Mouse (Mus musculus) limb, embryonic 14.5 days (tissue): Measurements from ENCODE around the gene Zfp36l3. TPM values are rescaled to one million over a fixed set of nuclear protein-coding genes. Genes with fewer than 3 reads are reported as not detected.
"Not testable (repeated sequence)": the region's sequence is repeated elsewhere in the genome, so short reads cannot be mapped to it uniquely, and the experiment has no call there.

Source experiments
- ATAC-seq: fragments of 200-750 bp; cut with Nextera tagmentation; 2 replicates; pipeline ENCODE4 v1.8.0; 2017; ENCODE audit warnings: low read depth, moderate number of reproducible peaks, moderate TSS enrichment; ENCODE audit not compliant: low FRiP score
- DNase-seq: peaks from one replicate; pipeline ENCODE4 v3.0.0-alpha.2; 2015; ENCODE audit warnings: low spot score
- H3K27ac ChIP-seq: fragments of 300-500 bp; sonication (generic); replicated peaks from 2 replicates; pipeline ENCODE4 v1.5.1; 2014; ENCODE audit warnings: low read depth, mild to moderate bottlenecking, low read length, moderate library complexity, mixed read lengths
- H3K27me3 ChIP-seq: fragments of 300-500 bp; sonication (generic); 2 replicates; pipeline ENCODE4 v1.6.1; 2014; ENCODE audit warnings: low read length, mixed read lengths; ENCODE audit not compliant: control insufficient read depth, insufficient read depth
- H3K36me3 ChIP-seq: fragments of 300-500 bp; sonication (generic); 2 replicates; pipeline ENCODE4 v1.6.1; 2014; ENCODE audit warnings: mild to moderate bottlenecking, low read length, moderate library complexity, mixed read lengths; ENCODE audit not compliant: control insufficient read depth, insufficient read depth
- H3K4me1 ChIP-seq: fragments of 300-500 bp; sonication (generic); 2 replicates; pipeline ENCODE4 v1.6.1; 2014; ENCODE audit warnings: antibody characterized with exemption, low read length, mixed read lengths; ENCODE audit not compliant: control insufficient read depth, insufficient read depth
- H3K4me2 ChIP-seq: fragments of 300-500 bp; sonication (generic); replicated peaks from 2 replicates; pipeline ENCODE4 v1.6.1; 2014; ENCODE audit warnings: low read depth, mild to moderate bottlenecking, low read length, moderate library complexity; ENCODE audit not compliant: severe bottlenecking
- H3K4me3 ChIP-seq: fragments of 300-500 bp; sonication (generic); replicated peaks from 2 replicates; pipeline ENCODE4 v1.5.1; 2014; ENCODE audit warnings: low read length
- H3K9ac ChIP-seq: fragments of 300-500 bp; sonication (generic); 2 replicates; pipeline ENCODE4 v1.6.1; 2014; ENCODE audit warnings: mild to moderate bottlenecking, low read depth, low read length, moderate library complexity; ENCODE audit not compliant: severe bottlenecking
- H3K9me3 ChIP-seq: fragments of 300-500 bp; sonication (generic); 2 replicates; pipeline ENCODE4 v1.6.1; 2016; ENCODE audit warnings: low read length; ENCODE audit not compliant: control insufficient read depth
- POLR2A ChIP-seq: fragments of 200-500 bp; IDR thresholded peaks from 2 replicates; pipeline ENCODE4 v1.8.0; 2012; ENCODE audit warnings: inconsistent platforms, mild to moderate bottlenecking, moderate library complexity, borderline replicate concordance; ENCODE audit not compliant: insufficient read depth, insufficient read length; ENCODE audit errors: extremely low read depth
- WGBS: fragments of 180-500 bp; shearing (Covaris S2); extraction: QIAGEN DNeasy Blood & Tissue Kit; methylation state at CpG from one replicate; pipeline ENCODE4 v1.1.7; 2014; 5-methylcytosine and 5-hydroxymethylcytosine counted together
- polyA plus RNA-seq, 2 experiments: library from polyadenylated mRNA; depleted of rRNA in 1 of 2; stranded (reverse) in 1 of 2; unstranded in 1 of 2; fragments of >200 nt; fragmentation: Nextera tagmentation in 1 of 2; extraction: Ambion mirVana in 1 of 2; gene quantifications; 2 replicates each; pipeline versions ENCODE4 v1.2.1 to v1.2.3; 2012 to 2014

The Zfp36l3 gene
- polyA plus RNA-seq (2012; rRNA removed) (0.09 and 0.10 TPM in 2 replicates), polyA plus RNA-seq (2014; fragmentation: Nextera tagmentation; extraction: Ambion mirVana) (not detected in 2 replicates)

DNA sequence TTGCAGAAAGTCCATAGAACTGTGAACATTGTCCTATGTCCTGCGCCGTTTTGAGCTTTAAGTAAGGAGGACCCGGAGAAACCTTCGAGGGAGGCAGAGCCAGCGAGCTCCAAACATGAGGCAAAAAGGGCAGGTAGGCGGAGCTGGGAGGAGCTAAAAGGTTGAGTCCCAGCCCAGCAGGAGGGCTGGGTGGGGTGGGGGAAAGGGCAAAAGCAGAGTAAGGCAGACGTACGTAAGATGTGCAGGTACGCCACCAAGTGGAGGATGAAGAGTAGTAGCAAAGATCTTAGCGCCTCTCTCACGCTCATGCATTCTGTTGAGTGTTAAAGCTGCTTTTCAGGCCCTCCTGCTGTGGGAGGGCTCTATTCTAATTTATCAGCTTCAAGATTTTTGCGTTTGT is at the start of gene Zfp36l3:
TSS of gene Zfp36l3 (minus strand) at position 119 of the 400 bp plus-strand sequence.
- WGBS: 88% methylated on average over 12 of the region's 12 CpGs
- no peak for DNase-seq
- H3K9me3 ChIP-seq: no peaks in the 10 kb centered on the region
- no peak within 1 kb of the TSS for H3K27ac ChIP-seq
- no peak within 1 kb of the TSS for H3K4me3 ChIP-seq
- ATAC-seq: no peak
- H3K4me1 ChIP-seq: no peaks in the 10 kb centered on the region
- no peaks in the 10 kb centered on the region for H3K27me3 ChIP-seq
- H3K9ac ChIP-seq: no peak within 1 kb of the TSS
- H3K4me2 ChIP-seq: no peak within 1 kb of the TSS
- no peak for TF ChIP-seq POLR2A
- H3K36me3 ChIP-seq: no peaks in the 10 kb centered on the region

DNA sequence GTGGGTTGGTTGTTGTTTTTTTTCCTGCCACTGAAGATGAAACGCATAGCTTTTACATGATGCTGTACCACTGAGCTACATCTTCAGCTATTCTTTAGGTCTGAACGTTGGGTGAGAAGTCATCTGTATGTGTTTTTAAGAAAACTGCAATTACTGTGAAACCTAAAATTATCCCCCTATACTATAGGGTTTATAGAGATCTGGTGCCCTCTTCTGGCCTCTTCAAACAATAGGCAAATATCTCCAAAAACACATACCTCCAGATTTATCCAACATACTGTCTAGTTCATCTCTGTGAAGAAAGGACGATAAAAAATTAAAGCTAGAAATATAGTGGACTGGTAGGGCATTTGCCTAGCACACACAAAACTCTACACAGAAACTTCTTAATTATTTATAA is 22.9 kb upstream of the Zfp36l3 start:
- ATAC-seq: no peak
- Histone ChIP-seq H3K4me3 (no peak overlapping the region), H3K9me3 (no peaks in the 10 kb centered on the region), H3K4me1 (no peaks in the 10 kb centered on the region), H3K9ac (no peak overlapping the region), H3K27ac (no peak overlapping the region), H3K27me3 (no peaks in the 10 kb centered on the region), H3K36me3 (no peaks in the 10 kb centered on the region), H3K4me2 (no peak overlapping the region)
- WGBS: 29% methylated on average over 3 of the region's 3 CpGs
- no peak for TF ChIP-seq POLR2A
- DNase-seq: peak; percentile 31

DNA sequence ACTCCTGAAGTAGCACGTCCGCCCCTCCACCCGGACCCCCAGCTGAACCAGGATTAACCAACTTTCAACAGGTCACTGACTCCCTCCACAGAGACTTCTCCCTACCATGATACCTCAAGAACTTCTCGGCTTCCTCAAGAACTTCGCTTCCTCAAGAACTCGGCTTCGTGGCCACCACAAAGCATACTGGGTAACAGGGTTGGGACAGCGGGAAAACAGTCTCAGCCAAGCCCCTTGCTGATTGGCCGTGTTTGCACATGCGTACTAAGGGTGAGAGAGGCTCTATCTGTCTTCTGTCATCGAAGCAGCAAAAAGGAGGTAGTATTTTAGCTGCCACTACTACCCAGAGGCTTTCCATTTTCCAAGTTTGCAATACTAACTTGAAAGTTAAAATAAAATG is 21.3 kb upstream of the Zfp36l3 start, which contains the start of gene Xlr:
TSS of gene Xlr (minus strand) at position 188 of the 400 bp plus-strand sequence.
- not testable (repeated sequence) for H3K27ac ChIP-seq, H3K36me3 ChIP-seq, H3K27me3 ChIP-seq, H3K9ac ChIP-seq, H3K4me2 ChIP-seq, H3K4me3 ChIP-seq, ATAC-seq, H3K4me1 ChIP-seq, DNase-seq, H3K9me3 ChIP-seq
- WGBS: 81% methylated on average over 11 of the region's 11 CpGs

DNA sequence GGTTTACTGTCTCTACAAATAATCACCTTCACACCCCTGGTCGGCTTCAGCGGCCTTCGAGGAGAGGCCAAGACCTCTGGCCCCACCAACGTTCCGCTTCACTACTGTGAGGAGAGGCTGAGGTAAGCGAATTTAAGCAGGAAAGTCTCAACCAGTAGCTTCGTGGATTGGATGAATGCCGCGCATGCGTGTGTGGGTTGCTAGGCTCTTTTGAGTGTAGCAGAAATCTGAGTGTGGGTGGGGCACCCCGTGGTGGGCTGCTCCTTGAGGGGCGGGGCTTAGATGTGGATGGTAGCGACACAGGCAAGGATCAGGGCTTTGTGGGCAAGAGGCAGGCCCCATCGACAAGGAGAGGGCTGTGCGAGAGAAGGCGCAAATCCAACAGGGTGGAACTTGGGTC is 18.5 kb downstream of the Zfp36l3 start, which contains the start of gene 1700013H16Rik:
TSS of gene 1700013H16Rik (minus strand) at position 96 of the 400 bp plus-strand sequence.
- H3K4me2 ChIP-seq: no peak within 1 kb of the TSS
- H3K9me3 ChIP-seq: no peaks in the 10 kb centered on the region; the same call in 1 of the 2 replicates
- no peak within 1 kb of the TSS for H3K9ac ChIP-seq
- DNase-seq: no peak
- WGBS: 94% methylated on average over 16 of the region's 16 CpGs
- H3K4me1 ChIP-seq: no peaks in the 10 kb centered on the region
- no peaks in the 10 kb centered on the region for H3K27me3 ChIP-seq
- no peak for ATAC-seq
- H3K36me3 ChIP-seq: no peaks in the 10 kb centered on the region
- no peak for TF ChIP-seq POLR2A
- no peak within 1 kb of the TSS for H3K4me3 ChIP-seq
- H3K27ac ChIP-seq: no peak within 1 kb of the TSS

DNA sequence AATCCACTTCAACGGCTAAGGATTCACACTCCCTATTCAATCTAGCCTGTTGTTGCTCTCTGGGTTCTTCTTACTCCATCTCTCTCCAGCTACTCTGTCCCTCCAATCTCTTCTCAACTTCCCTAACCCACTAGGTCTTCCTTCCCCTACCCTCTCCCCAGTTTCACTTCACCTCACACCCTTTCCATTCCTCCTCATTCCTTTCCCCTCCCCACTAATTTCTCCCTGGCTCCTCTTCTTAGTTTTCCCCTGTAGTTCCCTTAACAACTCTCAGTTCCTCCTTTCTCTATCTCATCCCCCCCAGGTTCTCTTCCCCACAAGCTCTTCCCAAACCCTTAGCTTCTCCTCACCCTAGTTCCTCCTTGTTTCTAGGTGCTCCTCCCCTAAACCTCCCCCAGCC is 23.3 kb downstream of the Zfp36l3 start:
- WGBS: 92% methylated on average over 1 of the region's 1 CpGs
- Histone ChIP-seq H3K27me3 (no peaks in the 10 kb centered on the region), H3K4me3 (no peak overlapping the region), H3K4me2 (no peak overlapping the region), H3K36me3 (no peaks in the 10 kb centered on the region), H3K4me1 (no peaks in the 10 kb centered on the region), H3K27ac (no peak overlapping the region), H3K9ac (no peak overlapping the region), H3K9me3 (no peaks in the 10 kb centered on the region; the same call in 1 of the 2 replicates)
- no peak for DNase-seq
- ATAC-seq: no peak
- TF ChIP-seq POLR2A: no peak

DNA sequence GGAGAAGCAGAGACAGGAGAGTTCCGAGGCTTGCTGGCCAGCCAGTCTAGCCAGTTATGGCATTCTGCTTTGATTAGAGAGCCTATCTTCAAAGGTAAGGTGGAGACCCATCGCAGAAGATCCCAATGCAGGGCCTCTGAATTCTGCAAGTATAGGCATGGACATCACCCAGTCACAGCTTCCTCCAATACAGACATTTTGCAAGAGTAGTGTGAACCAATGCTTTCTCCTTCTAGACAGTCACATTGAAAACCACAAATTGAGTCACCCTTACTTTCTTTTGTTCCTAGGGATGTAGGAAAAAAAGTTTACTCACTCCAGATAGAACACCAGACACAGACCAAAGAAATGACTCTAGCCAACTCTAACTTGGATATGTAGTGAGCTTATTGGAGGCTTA is 47.2 kb downstream of the Zfp36l3 start:
- Histone ChIP-seq H3K27me3 (no peaks in the 10 kb centered on the region), H3K9me3 (no peaks in the 10 kb centered on the region), H3K4me1 (no peaks in the 10 kb centered on the region), H3K9ac (no peak overlapping the region), H3K27ac (no peak overlapping the region), H3K36me3 (no peaks in the 10 kb centered on the region), H3K4me3 (no peak overlapping the region), H3K4me2 (no peak overlapping the region)
- 68% methylated on average over 2 of the region's 2 CpGs for WGBS
- ATAC-seq: no peak
- TF ChIP-seq POLR2A: no peak
- no peak for DNase-seq
